Mouse (Mus musculus): ENCODE data around the gene Akna.
A peak's percentile ranks its signal among the peaks of the same experiment; 100 is the strongest.

Akna gene

GRCm38 (mm10) chr4:63409317-63409907 lies 6.3 kb upstream of the Akna start:
- DNase-seq = no peak

- DNase-seq = peak; percentile 36
These were observed 5.5 kb upstream of the Akna start for GRCm38 (mm10) chr4:63408649-63409048.

- no peak for DNase-seq
These were observed 5.1 kb upstream of the Akna start for GRCm38 (mm10) chr4:63408247-63408646.

GRCm38 (mm10) chr4:63405683-63406082 lies 2.5 kb upstream of the Akna start:
- DNase-seq = no peak

- no peak for DNase-seq
These were observed 1.9 kb upstream of the Akna start for GRCm38 (mm10) chr4:63405051-63405450.

GRCm38 (mm10) chr4:63404205-63404604 lies 1.1 kb upstream of the Akna start:
- no peak for DNase-seq

GRCm38 (mm10) chr4:63402558-63402957 lies 596 bp downstream of the Akna start:
- no peak for DNase-seq

- no peak for DNase-seq
These were observed 1.1 kb downstream of the Akna start for GRCm38 (mm10) chr4:63402056-63402455.

GRCm38 (mm10) chr4:63401620-63402019 lies 1.5 kb downstream of the Akna start:
- no peak for DNase-seq

GRCm38 (mm10) chr4:63400541-63401306 lies 2.4 kb downstream of the Akna start:
- no peak for DNase-seq

- no peak for DNase-seq
These were observed 3.4 kb downstream of the Akna start for GRCm38 (mm10) chr4:63399691-63400270.

GRCm38 (mm10) chr4:63398854-63399609 lies 4.1 kb downstream of the Akna start:
- DNase-seq = no peak

- DNase-seq = no peak
These were observed 5.1 kb downstream of the Akna start for GRCm38 (mm10) chr4:63397981-63398537.

- DNase-seq = no peak
These were observed 11.8 kb downstream of the Akna start for GRCm38 (mm10) chr4:63391322-63391721.

GRCm38 (mm10) chr4:63389887-63390528 lies 13.1 kb downstream of the Akna start:
- no peak for DNase-seq

- no peak for DNase-seq
These were observed 13.8 kb downstream of the Akna start for GRCm38 (mm10) chr4:63389121-63389886.

GRCm38 (mm10) chr4:63388029-63388428 lies 15.1 kb downstream of the Akna start:
- DNase-seq = no peak

GRCm38 (mm10) chr4:63385784-63386183 lies 17.4 kb downstream of the Akna start:
- no peak for DNase-seq

GRCm38 (mm10) chr4:63385253-63385652 lies 17.9 kb downstream of the Akna start:
- DNase-seq = no peak

- DNase-seq = no peak
These were observed 18.9 kb downstream of the Akna start for GRCm38 (mm10) chr4:63384262-63384661.

- DNase-seq = no peak
These were observed 19.7 kb downstream of the Akna start for GRCm38 (mm10) chr4:63383474-63383873.

Measured in right cerebral cortex, postnatal 25 days (tissue).